Mouse (Mus musculus): ENCODE measurements at regions not wholly inside any gene's neighbourhood (a gene's known extent, or its start where the extent isn't known, plus 50 kb on each side); places are given as distances from the start of the nearest gene placed in this dataset.

DNA sequence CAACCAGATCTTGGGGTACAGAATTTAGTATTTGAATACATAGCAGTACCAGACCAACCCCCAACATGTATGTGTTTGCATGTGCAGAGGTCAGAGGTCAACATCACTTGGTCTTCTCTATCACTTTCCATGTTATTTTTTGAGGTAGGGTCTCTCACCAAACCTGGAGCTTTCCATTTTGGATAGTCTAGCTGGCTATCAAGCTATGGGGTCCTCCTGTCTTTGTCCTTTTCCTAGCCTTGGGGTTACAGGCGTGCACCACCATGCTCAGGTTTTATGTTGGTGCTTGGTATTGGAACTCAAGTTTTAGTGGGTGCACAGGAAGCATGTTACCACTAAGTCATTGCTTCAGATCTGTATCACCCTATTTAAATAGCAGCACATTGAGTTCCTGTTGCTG is 151.0 kb downstream of the Plekhb2 start:
- no peak overlapping the region for H3K9ac ChIP-seq (replicated peaks; ENCODE audit: low read depth, low read length)
- no peak for DNase-seq (ENCODE audit: low spot score)
- no peaks in the 10 kb centered on the region for H3K9me3 ChIP-seq (replicated peaks; ENCODE audit: control insufficient read depth, low read length)
- WGBS = 61% methylated on average over 1 of the region's 1 CpGs
- no peaks in the 10 kb centered on the region for H3K36me3 ChIP-seq (replicated peaks; ENCODE audit: control insufficient read depth, insufficient read depth, low read length)
- H3K27me3 ChIP-seq (ENCODE audit: control insufficient read depth, insufficient read depth, low read length) = no peaks in the 10 kb centered on the region
- no peak for ATAC-seq (ENCODE audit: insufficient read depth, low read depth)
- H3K4me2 ChIP-seq (ENCODE audit: low read depth, low read length) = no peak overlapping the region
- no peak overlapping the region for H3K27ac ChIP-seq (ENCODE audit: low read depth)
- H3K4me1 ChIP-seq (ENCODE audit: control insufficient read depth, insufficient read depth) = no peaks in the 10 kb centered on the region
- H3K4me3 ChIP-seq (ENCODE audit: low read depth, low read length) = no peak overlapping the region
- TF ChIP-seq EP300 (IDR thresholded peaks at IDR 0.05; ENCODE audit: low read depth) (no peak), CTCF (IDR thresholded peaks at IDR 0.05; ENCODE audit: low read depth) (no peak)

DNA sequence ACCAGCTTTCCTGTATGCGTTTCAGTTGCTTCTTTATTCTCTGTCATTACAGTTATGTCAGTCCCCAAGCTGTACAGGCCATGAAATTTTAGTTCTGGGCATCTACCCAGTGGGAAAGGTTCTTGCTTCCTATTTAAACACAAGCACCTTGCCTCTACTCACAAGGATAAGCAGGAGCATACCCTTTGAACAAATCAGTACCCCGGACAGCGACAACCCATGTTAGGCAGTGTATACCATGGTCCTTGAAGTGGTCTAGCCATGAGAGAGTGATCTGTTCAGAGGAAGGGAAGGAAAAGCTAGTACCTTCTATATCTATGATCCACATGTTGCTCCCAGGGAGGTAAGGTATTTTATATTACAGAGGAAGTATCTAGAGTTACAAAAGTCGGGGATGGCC is 167.7 kb downstream of the Plekhb2 start:
- H3K4me2 ChIP-seq (ENCODE audit: low read depth, low read length) = no peak overlapping the region
- TF ChIP-seq CTCF (IDR thresholded peaks at IDR 0.05; ENCODE audit: low read depth) (no peak), EP300 (IDR thresholded peaks at IDR 0.05; ENCODE audit: low read depth) (no peak)
- H3K36me3 ChIP-seq (replicated peaks; ENCODE audit: control insufficient read depth, insufficient read depth, low read length) = no peaks in the 10 kb centered on the region
- no peak for ATAC-seq (ENCODE audit: insufficient read depth, low read depth)
- H3K27ac ChIP-seq (ENCODE audit: low read depth) = no peak overlapping the region
- H3K4me1 ChIP-seq (ENCODE audit: control insufficient read depth, insufficient read depth) = no peaks in the 10 kb centered on the region
- no peak overlapping the region for H3K4me3 ChIP-seq (ENCODE audit: low read depth, low read length)
- H3K9ac ChIP-seq (replicated peaks; ENCODE audit: low read depth, low read length) = no peak overlapping the region
- no peaks in the 10 kb centered on the region for H3K9me3 ChIP-seq (replicated peaks; ENCODE audit: control insufficient read depth, low read length)
- WGBS = 65% methylated on average over 4 of the region's 4 CpGs
- DNase-seq (ENCODE audit: low spot score) = no peak
- no peaks in the 10 kb centered on the region for H3K27me3 ChIP-seq (ENCODE audit: control insufficient read depth, insufficient read depth, low read length)

GRCm38 (mm10) chr1:35032619-35033018 is 182.8 kb downstream of the Plekhb2 start:
- H3K9me3 ChIP-seq (replicated peaks; ENCODE audit: control insufficient read depth, low read length) = no peaks in the 10 kb centered on the region
- WGBS = 39% methylated on average over 4 of the region's 4 CpGs
- H3K4me3 ChIP-seq (ENCODE audit: low read depth, low read length) = no peak overlapping the region
- no peaks in the 10 kb centered on the region for H3K27me3 ChIP-seq (ENCODE audit: control insufficient read depth, insufficient read depth, low read length)
- H3K9ac ChIP-seq (replicated peaks; ENCODE audit: low read depth, low read length) = no peak overlapping the region
- H3K4me1 ChIP-seq (ENCODE audit: control insufficient read depth, insufficient read depth) = no peaks in the 10 kb centered on the region
- no peak overlapping the region for H3K27ac ChIP-seq (ENCODE audit: low read depth)
- ATAC-seq (ENCODE audit: insufficient read depth, low read depth) (no peak), DNase-seq (ENCODE audit: low spot score) (no peak)
- TF ChIP-seq CTCF (IDR thresholded peaks at IDR 0.05; ENCODE audit: low read depth) = peak; percentile 49
- TF ChIP-seq EP300 (IDR thresholded peaks at IDR 0.05; ENCODE audit: low read depth) = no peak
- H3K4me2 ChIP-seq (ENCODE audit: low read depth, low read length) = no peak overlapping the region
- no peaks in the 10 kb centered on the region for H3K36me3 ChIP-seq (replicated peaks; ENCODE audit: control insufficient read depth, insufficient read depth, low read length)

DNA sequence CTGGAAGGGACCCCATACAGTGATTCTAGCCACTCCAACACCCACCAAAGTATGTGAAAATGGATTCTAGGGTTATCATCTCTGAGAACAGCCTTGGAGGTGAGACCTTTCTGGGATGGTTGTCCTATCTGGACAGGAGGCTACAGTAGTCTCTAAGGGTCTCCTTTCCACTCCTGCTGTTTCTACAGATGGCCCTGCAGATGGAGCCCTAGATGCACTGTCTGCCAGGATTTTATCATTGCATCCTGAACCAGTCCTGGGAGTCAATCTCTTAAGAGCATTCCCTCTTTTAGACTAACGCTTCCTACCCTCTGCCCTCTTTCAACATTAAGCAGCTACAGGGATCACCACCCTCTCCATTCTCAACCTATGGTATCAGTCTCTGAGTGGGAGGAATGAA is 223.0 kb downstream of the Plekhb2 start:
- Histone ChIP-seq H3K4me2 (ENCODE audit: low read depth, low read length) (no peak overlapping the region), H3K4me3 (ENCODE audit: low read depth, low read length) (no peak overlapping the region), H3K27ac (ENCODE audit: low read depth) (no peak overlapping the region), H3K36me3 (replicated peaks; ENCODE audit: control insufficient read depth, insufficient read depth, low read length) (no peaks in the 10 kb centered on the region), H3K9me3 (replicated peaks; ENCODE audit: control insufficient read depth, low read length) (no peaks in the 10 kb centered on the region), H3K9ac (replicated peaks; ENCODE audit: low read depth, low read length) (no peak overlapping the region), H3K27me3 (ENCODE audit: control insufficient read depth, insufficient read depth, low read length) (no peaks in the 10 kb centered on the region), H3K4me1 (ENCODE audit: control insufficient read depth, insufficient read depth) (no peaks in the 10 kb centered on the region)
- WGBS = 43% methylated on average over 1 of the region's 1 CpGs
- ATAC-seq (ENCODE audit: insufficient read depth, low read depth) (no peak), DNase-seq (ENCODE audit: low spot score) (no peak)
- TF ChIP-seq EP300 (IDR thresholded peaks at IDR 0.05; ENCODE audit: low read depth) (no peak), CTCF (IDR thresholded peaks at IDR 0.05; ENCODE audit: low read depth) (no peak)

- Histone ChIP-seq H3K4me2 (ENCODE audit: low read depth, low read length) (no peak overlapping the region), H3K4me1 (ENCODE audit: control insufficient read depth, insufficient read depth) (no peaks in the 10 kb centered on the region), H3K9ac (replicated peaks; ENCODE audit: low read depth, low read length) (no peak overlapping the region), H3K4me3 (ENCODE audit: low read depth, low read length) (no peak overlapping the region), H3K36me3 (replicated peaks; ENCODE audit: control insufficient read depth, insufficient read depth, low read length) (no peaks in the 10 kb centered on the region), H3K9me3 (replicated peaks; ENCODE audit: control insufficient read depth, low read length) (no peaks in the 10 kb centered on the region), H3K27me3 (ENCODE audit: control insufficient read depth, insufficient read depth, low read length) (no peaks in the 10 kb centered on the region), H3K27ac (ENCODE audit: low read depth) (no peak overlapping the region)
- 56% methylated on average over 1 of the region's 1 CpGs for WGBS
- no peak for ATAC-seq (ENCODE audit: insufficient read depth, low read depth)
- no peak for TF ChIP-seq CTCF (IDR thresholded peaks at IDR 0.05; ENCODE audit: low read depth)
- no peak for TF ChIP-seq EP300 (IDR thresholded peaks at IDR 0.05; ENCODE audit: low read depth)
- DNase-seq (ENCODE audit: low spot score) = no peak
Measured at GRCm38 (mm10) chr1:35094873-35095272, 245.1 kb downstream of the Plekhb2 start.

- Histone ChIP-seq H3K9ac (replicated peaks; ENCODE audit: low read depth, low read length) (no peak overlapping the region), H3K4me1 (ENCODE audit: control insufficient read depth, insufficient read depth) (no peaks in the 10 kb centered on the region), H3K27me3 (ENCODE audit: control insufficient read depth, insufficient read depth, low read length) (no peaks in the 10 kb centered on the region), H3K4me3 (ENCODE audit: low read depth, low read length) (no peak overlapping the region), H3K27ac (ENCODE audit: low read depth) (no peak overlapping the region), H3K9me3 (replicated peaks; ENCODE audit: control insufficient read depth, low read length) (no peaks in the 10 kb centered on the region), H3K4me2 (ENCODE audit: low read depth, low read length) (no peak overlapping the region), H3K36me3 (replicated peaks; ENCODE audit: control insufficient read depth, insufficient read depth, low read length) (no peaks in the 10 kb centered on the region)
- ATAC-seq (ENCODE audit: insufficient read depth, low read depth) = no peak
- TF ChIP-seq EP300 (IDR thresholded peaks at IDR 0.05; ENCODE audit: low read depth) = no peak
- no peak for TF ChIP-seq CTCF (IDR thresholded peaks at IDR 0.05; ENCODE audit: low read depth)
- 73% methylated on average over 2 of the region's 2 CpGs for WGBS
- no peak for DNase-seq (ENCODE audit: low spot score)
Measured at GRCm38 (mm10) chr1:35095785-35096184, 246.0 kb downstream of the Plekhb2 start.

Data from heart, postnatal 0 days (tissue).